Mouse (Mus musculus): ENCODE measurements around the gene Dnajc4. TPM values are rescaled to one million over a fixed set of nuclear protein-coding genes. Genes with fewer than 3 reads are reported as not detected.

The Dnajc4 gene
- polyA plus RNA-seq, 1 experiment from 2014 or later: 10.2 TPM

GRCm38 (mm10) chr19:7017541-7018457, 25.4 kb upstream of the Dnajc4 start:
- H3K36me3 ChIP-seq (replicated peaks): peaks cover 72% of the 10 kb centered on the region
- WGBS (ENCODE audit: insufficient replicate concordance): 16% methylated on average over 12 of the region's 12 CpGs
- H3K4me1 ChIP-seq (replicated peaks): peaks cover 50% of the 10 kb centered on the region

DNA sequence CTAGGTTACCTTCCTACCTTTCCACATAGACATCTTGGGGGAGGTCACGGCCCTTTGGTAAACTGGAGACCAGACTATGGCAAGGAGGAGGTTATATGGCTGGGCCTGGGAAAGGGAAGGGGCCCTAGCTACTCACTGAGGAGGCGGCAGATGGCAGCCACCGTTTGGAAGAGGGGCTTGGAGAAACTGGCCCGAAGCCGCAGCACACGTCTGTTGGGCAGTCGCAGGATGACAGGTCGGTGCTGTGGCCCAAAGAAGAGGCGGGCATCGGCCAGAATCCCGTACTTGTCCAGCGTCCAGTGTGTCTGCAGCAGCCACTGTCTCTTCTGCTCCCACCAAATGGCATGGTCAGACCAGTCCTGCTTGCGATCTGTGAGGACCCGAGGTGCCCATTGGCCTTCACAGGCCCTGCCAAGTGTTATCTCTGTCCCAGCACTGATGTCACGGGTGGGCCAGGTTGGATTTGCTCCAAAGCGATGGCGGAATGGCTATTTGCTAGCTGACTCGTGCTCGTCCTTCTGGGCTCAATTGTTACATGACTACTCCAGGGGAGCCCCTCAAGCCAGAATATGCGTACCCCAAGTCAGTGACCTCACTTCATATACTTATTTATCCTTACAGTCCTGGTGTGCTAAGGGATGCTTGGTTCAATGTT, 22.2 kb upstream of the Dnajc4 start:
- H3K27me3 ChIP-seq: no peaks in the 10 kb centered on the region
- no peak overlapping the region for H3K9ac ChIP-seq
- H3K36me3 ChIP-seq (replicated peaks): peaks cover 65% of the 10 kb centered on the region
- no peak for ATAC-seq (ENCODE audit: insufficient read depth)
- peaks cover 40% of the 10 kb centered on the region for H3K4me1 ChIP-seq (replicated peaks)
- WGBS (ENCODE audit: insufficient replicate concordance): 88% methylated on average over 20 of the region's 20 CpGs
- H3K4me3 ChIP-seq (replicated peaks): no peak overlapping the region
- H3K27ac ChIP-seq (replicated peaks): no peak overlapping the region
- no peaks in the 10 kb centered on the region for H3K9me3 ChIP-seq (replicated peaks)
- H3K4me2 ChIP-seq: no peak overlapping the region

More at GRCm38 (mm10) chr19:7017541-7018457, 25.4 kb upstream of the Dnajc4 start:
- peak overlapping the region; percentile 88 for H3K4me2 ChIP-seq
- H3K9ac ChIP-seq: peak overlapping the region; percentile 84
- H3K9me3 ChIP-seq (replicated peaks): no peaks in the 10 kb centered on the region
- peak; percentile 86 for ATAC-seq (ENCODE audit: insufficient read depth)
- peak overlapping the region; percentile 73 for H3K4me3 ChIP-seq (replicated peaks)
- H3K27me3 ChIP-seq: no peaks in the 10 kb centered on the region
- peak overlapping the region; percentile 92 for H3K27ac ChIP-seq (replicated peaks)

DNA sequence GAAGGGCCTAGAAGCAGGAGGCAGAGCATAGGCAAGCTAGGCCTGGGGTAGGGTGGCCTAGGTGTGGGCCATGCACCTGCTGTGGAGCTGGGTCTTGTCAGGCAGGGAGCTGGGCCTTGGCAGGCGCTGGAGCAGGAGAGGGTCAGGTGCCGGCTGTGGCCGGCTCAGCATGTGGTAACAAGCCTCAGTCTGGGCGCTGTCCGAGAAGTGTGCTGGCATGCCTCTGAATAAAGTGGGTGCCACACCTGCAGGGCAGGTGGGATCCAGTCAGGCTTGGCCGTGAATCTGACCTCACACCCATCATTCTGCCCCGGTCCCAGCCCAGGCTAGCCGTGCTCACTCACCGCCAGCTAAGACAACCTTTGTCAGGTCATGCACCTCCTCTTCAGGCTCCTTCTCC, 21.6 kb upstream of the Dnajc4 start:
- peaks cover 34% of the 10 kb centered on the region for H3K4me1 ChIP-seq (replicated peaks)
- no peak overlapping the region for H3K4me2 ChIP-seq
- 88% methylated on average over 9 of the region's 9 CpGs for WGBS (ENCODE audit: insufficient replicate concordance)
- H3K9ac ChIP-seq: no peak overlapping the region
- no peak overlapping the region for H3K4me3 ChIP-seq (replicated peaks)
- peaks cover 69% of the 10 kb centered on the region for H3K36me3 ChIP-seq (replicated peaks)
- no peak for ATAC-seq (ENCODE audit: insufficient read depth)
- H3K27me3 ChIP-seq: no peaks in the 10 kb centered on the region
- H3K9me3 ChIP-seq (replicated peaks): no peaks in the 10 kb centered on the region
- no peak overlapping the region for H3K27ac ChIP-seq (replicated peaks)

- Histone ChIP-seq H3K4me1 (replicated peaks) (peaks cover 20% of the 10 kb centered on the region), H3K9ac (no peak overlapping the region), H3K27me3 (no peaks in the 10 kb centered on the region), H3K36me3 (replicated peaks) (peaks cover 82% of the 10 kb centered on the region), H3K4me2 (no peak overlapping the region), H3K27ac (replicated peaks) (no peak overlapping the region), H3K4me3 (replicated peaks) (no peak overlapping the region), H3K9me3 (replicated peaks) (no peaks in the 10 kb centered on the region)
- 74% methylated on average over 4 of the region's 4 CpGs for WGBS (ENCODE audit: insufficient replicate concordance)
- ATAC-seq (ENCODE audit: insufficient read depth): no peak
Observed at GRCm38 (mm10) chr19:7012426-7012825, 20.1 kb upstream of the Dnajc4 start.

GRCm38 (mm10) chr19:7006892-7007593, 14.7 kb upstream of the Dnajc4 start:
- WGBS (ENCODE audit: insufficient replicate concordance): 83% methylated on average over 9 of the region's 9 CpGs
- Histone ChIP-seq H3K4me2 (no peak overlapping the region), H3K27ac (replicated peaks) (no peak overlapping the region), H3K36me3 (replicated peaks) (peaks cover 67% of the 10 kb centered on the region), H3K9ac (no peak overlapping the region), H3K9me3 (replicated peaks) (no peaks in the 10 kb centered on the region), H3K4me1 (replicated peaks) (0 out of 2 replicates have a peak, but pooled peaks cover 4% of the 10 kb centered on the region), H3K27me3 (no peaks in the 10 kb centered on the region), H3K4me3 (replicated peaks) (no peak overlapping the region)
- ATAC-seq (ENCODE audit: insufficient read depth): no peak

DNA sequence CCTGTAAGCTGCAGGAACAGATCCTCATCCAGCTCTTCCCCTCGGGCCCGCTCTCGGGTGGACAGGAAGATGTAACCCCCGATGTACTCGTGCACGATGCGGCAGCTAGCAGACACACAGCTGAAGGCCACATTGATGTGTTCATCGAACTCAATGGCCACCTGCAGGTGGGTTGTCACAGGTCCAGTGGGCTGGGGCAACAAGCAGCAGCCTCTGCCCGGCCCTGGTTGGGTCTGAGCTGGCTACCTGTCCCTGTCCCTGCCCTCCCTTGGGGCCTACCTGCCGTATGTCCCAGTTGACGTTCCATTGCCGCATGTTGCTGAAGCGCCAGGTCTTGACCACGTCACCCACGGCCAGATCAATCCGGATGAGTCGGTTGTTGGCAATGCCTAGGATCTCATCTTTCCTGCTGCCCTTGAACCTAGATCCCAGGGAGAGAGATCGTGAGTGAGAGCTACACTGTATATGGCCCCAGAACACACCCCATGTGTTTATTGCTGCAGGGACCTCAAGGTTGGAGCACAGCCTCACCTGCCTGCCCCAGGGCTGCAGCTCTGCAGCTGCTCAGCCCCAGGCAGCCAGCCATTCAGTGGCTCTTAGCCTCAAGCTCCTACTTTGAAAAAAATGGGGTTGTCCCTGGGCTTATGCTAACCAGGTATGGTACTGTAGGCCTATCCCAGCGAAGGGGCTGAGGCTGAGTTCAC, 7.1 kb upstream of the Dnajc4 start:
- H3K27ac ChIP-seq (replicated peaks): no peak overlapping the region
- H3K4me1 ChIP-seq (replicated peaks): peaks cover 27% of the 10 kb centered on the region
- no peak for ATAC-seq (ENCODE audit: insufficient read depth)
- no peaks in the 10 kb centered on the region for H3K27me3 ChIP-seq
- no peak overlapping the region for H3K9ac ChIP-seq
- 89% methylated on average over 19 of the region's 19 CpGs for WGBS (ENCODE audit: insufficient replicate concordance)
- H3K36me3 ChIP-seq (replicated peaks): peaks cover 68% of the 10 kb centered on the region
- no peak overlapping the region for H3K4me2 ChIP-seq
- H3K4me3 ChIP-seq (replicated peaks): no peak overlapping the region
- no peaks in the 10 kb centered on the region for H3K9me3 ChIP-seq (replicated peaks)

DNA sequence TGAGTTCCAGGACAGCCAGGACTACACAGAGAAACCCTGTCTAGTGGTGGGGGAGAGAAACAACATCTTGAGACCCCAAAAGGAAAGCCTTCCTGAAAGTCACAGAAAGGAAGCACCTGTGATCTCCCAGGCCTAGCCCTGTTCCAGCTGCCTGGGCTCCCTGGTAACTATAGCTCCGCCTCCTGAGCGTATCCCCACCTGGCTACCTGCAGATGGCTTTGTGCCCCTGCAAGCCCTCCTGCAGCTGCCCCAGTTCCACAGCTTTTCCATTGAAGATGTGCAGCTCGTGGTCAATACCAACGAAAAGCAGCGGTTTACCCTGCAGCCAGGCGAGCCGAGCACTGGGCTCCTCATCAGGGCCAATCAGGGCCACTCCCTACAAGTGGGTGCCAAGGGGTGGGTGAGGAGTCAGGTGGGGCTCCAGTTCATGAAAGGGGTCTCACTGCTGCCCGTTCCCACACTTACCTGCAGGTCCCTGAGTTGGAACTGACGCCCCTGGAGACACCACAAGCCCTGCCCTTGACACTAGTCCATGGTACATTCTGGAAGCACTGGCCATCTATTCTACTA, 5.4 kb upstream of the Dnajc4 start:
- H3K4me3 ChIP-seq (replicated peaks): no peak overlapping the region
- no peak for ATAC-seq (ENCODE audit: insufficient read depth)
- peaks cover 38% of the 10 kb centered on the region for H3K4me1 ChIP-seq (replicated peaks)
- H3K9me3 ChIP-seq (replicated peaks): no peaks in the 10 kb centered on the region
- H3K4me2 ChIP-seq: no peak overlapping the region
- H3K36me3 ChIP-seq (replicated peaks): peaks cover 55% of the 10 kb centered on the region
- H3K9ac ChIP-seq: no peak overlapping the region
- 76% methylated on average over 9 of the region's 9 CpGs for WGBS (ENCODE audit: insufficient replicate concordance)
- no peaks in the 10 kb centered on the region for H3K27me3 ChIP-seq
- H3K27ac ChIP-seq (replicated peaks): no peak overlapping the region

GRCm38 (mm10) chr19:6996006-6996405, 3.6 kb upstream of the Dnajc4 start, which contains the start of the genes Nudt22 and Trpt1:
Gene Nudt22, minus strand, starts transcription at chr19:6996117.
Gene Trpt1, plus strand, starts transcription at chr19:6996131.
- ATAC-seq (ENCODE audit: insufficient read depth): peak; percentile 63
- no peaks in the 10 kb centered on the region for H3K27me3 ChIP-seq
- peak within 1 kb of the TSS; percentile 67 for H3K4me3 ChIP-seq (replicated peaks)
- WGBS (ENCODE audit: insufficient replicate concordance): under 1% methylated on average over 24 of the region's 24 CpGs
- no peaks in the 10 kb centered on the region for H3K9me3 ChIP-seq (replicated peaks)
- H3K9ac ChIP-seq: peak within 1 kb of the TSS; percentile 67
- H3K27ac ChIP-seq (replicated peaks): peak within 1 kb of the TSS; percentile 67
- H3K36me3 ChIP-seq (replicated peaks): peaks cover 37% of the 10 kb centered on the region
- peak within 1 kb of the TSS; percentile 92 for H3K4me2 ChIP-seq
- peaks cover 49% of the 10 kb centered on the region for H3K4me1 ChIP-seq (replicated peaks)

DNA sequence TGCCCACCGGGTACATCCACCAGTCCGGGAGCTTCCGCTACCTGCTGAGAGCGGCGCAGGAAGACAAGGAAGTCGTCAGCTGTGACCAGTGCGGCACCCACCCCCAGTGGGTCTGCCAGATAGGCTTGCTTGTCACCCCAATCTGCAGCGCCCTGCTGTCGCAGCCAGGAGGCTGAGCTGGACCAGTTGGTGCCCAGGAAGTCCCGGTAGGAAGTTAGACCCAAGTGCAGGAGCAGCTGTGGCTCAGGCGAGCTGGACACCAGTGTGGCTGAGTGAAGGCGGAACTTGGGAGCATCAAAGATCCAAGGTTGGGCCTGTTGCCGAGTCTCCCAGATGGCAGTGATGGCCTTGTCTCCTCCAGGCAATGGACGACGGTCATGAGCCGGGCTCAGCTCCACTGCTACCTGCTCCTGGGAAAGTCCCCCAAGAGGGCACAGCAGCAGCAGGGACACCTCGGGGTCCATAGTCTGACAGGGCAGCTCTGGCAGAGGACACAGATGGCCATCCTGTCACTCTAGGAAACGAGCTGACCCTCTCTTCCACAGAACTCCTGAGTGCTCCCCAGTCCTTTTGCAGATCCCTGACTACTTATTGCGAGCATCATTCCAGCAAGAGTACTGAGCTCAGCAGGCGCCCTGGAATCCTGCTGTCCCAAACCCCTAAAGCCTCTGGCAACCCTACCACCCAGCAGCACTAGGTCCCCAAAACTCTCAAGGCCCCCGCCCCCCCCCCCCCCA, 3.1 kb upstream of the Dnajc4 start:
- no peak for ATAC-seq (ENCODE audit: insufficient read depth)
- 46% methylated on average over 20 of the region's 21 CpGs for WGBS (ENCODE audit: insufficient replicate concordance)
- peak overlapping the region; percentile 67 for H3K27ac ChIP-seq (replicated peaks)
- peak overlapping the region; percentile 67 for H3K4me3 ChIP-seq (replicated peaks)
- H3K4me1 ChIP-seq (replicated peaks): peaks cover 49% of the 10 kb centered on the region
- peak overlapping the region; percentile 67 for H3K9ac ChIP-seq
- H3K4me2 ChIP-seq: peak overlapping the region; percentile 92
- H3K27me3 ChIP-seq: no peaks in the 10 kb centered on the region
- H3K36me3 ChIP-seq (replicated peaks): peaks cover 31% of the 10 kb centered on the region
- no peaks in the 10 kb centered on the region for H3K9me3 ChIP-seq (replicated peaks)

- H3K36me3 ChIP-seq (replicated peaks): peaks cover 22% of the 10 kb centered on the region
- no peak overlapping the region for H3K27ac ChIP-seq (replicated peaks)
- peak overlapping the region; percentile 92 for H3K4me2 ChIP-seq
- H3K9ac ChIP-seq: 0 out of 2 replicates have a peak overlapping the region, but pooled peaks have one; percentile 67
- H3K27me3 ChIP-seq: no peaks in the 10 kb centered on the region
- H3K9me3 ChIP-seq (replicated peaks): no peaks in the 10 kb centered on the region
- no peak overlapping the region for H3K4me3 ChIP-seq (replicated peaks)
- no peak for ATAC-seq (ENCODE audit: insufficient read depth)
- 82% methylated on average over 8 of the region's 8 CpGs for whole genome bisulfite sequencing (ENCODE audit: insufficient replicate concordance)
- H3K4me1 ChIP-seq (replicated peaks): peaks cover 54% of the 10 kb centered on the region
Observed at GRCm38 (mm10) chr19:6994489-6994888, 2.1 kb upstream of the Dnajc4 start.
